Mouse (Mus musculus) lung, postnatal 4 days (tissue): ENCODE data around the gene Tmem132b.
"Not testable (repeated sequence)": the region's sequence is repeated elsewhere in the genome, so short reads cannot be mapped to it uniquely, and the experiment has no call there.

Source experiments
- DNase-seq, 2 experiments: peaks; one replicate each; pipeline ENCODE4 v3.0.0; 2021

Gene Tmem132b

DNA sequence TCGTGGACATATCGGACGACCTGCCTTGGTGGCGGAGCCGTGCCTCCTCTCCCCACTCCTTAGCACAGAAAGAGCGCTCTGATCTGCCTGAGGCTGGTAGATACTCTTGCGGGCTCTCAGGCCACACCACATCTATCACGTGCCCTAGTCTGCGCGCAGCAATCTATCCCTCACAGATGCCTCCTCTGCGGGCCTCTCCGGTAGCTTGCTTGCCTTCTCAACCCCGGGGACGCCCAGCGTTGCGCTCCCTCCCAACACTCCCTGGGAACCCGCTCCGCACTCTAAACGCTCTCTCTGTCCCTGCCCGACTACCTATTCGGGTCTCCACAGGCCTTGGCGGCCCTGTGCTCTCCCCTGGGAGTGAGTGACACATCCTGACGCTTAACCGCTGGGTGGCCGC lies at the start of gene Tmem132b:
Gene Tmem132b, plus strand, starts transcription at position 141 of the 400 bp plus-strand sequence.
- no peak for DNase-seq

DNA sequence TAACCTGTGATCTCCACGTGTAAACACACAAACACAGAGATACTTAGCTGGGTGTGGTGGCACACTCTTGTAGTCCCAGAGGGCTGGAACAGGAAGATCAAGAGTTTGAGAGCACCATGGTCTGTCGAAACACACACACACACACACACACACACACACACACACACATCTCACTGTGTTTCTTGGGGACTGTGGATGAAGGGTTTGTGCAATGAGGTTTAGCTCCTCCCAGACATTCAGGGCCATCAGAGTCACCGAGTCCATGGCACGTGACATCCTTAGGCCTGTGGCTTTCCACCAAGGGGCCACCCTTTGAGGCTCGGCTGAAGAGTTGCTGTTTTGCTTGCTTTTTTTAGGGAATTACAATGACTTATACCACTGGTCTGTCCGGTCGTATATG lies 49.1 kb upstream of the Tmem132b start:
- DNase-seq, result no peak

- DNase-seq, result no peak
Observed at GRCm38 (mm10) chr5:125483712-125484611, 47.6 kb upstream of the Tmem132b start.

DNA sequence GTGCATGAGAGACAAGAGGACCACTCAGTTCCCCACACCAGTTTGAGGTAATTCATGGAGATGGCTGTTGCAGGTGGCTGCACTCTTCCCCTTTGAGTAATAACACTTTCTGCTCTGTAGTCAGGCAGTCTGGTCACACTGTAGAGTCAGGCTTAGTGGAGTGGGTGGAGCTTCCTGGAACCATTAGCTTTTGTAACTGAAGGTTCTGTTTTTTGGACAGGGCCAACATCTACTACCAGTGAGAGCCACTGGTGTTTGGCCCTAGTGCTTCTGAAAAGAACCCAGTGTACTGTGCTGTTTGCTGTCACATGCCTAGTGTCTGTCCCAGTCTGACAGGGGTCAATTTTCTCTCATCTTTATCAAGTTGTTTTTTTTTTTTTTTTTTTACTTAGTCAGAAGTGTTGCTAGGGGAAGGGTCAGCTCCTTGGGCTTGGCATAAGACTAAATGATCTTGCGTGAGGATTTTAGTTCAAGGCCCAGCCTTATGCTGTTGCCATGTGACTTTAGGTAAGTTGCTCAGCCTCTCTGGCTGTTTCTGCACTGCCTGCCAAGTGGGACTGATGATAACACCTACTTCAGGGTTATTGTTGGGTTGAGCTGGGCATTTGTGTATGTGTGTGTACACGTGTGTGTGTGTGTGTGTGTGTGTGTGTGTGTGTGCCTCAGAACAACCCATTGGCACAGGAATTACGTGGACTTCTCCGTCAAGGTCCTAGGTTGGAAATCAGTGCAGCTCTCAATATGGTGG lies 46.4 kb upstream of the Tmem132b start:
- no peak for DNase-seq

DNA sequence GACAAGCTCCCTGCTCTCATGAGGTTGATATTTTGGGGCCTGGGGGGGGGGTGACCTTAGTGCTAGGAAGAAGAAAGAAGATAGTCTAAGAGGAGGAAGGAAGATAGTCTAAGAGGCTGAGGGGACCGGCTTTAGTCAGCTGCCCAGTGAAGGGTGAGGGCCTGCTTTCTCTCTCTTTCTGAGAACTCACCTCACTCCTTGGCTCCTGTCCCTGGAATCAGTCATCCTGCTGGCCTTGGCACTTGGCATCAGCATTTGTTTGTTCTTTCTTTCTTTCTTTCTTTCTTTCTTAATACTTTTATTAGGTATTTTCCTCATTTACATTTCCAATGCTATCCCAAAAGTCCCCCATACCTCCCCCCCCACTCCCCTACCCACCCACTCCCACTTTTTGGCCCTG lies 45.5 kb upstream of the Tmem132b start:
- DNase-seq, result no peak

DNA sequence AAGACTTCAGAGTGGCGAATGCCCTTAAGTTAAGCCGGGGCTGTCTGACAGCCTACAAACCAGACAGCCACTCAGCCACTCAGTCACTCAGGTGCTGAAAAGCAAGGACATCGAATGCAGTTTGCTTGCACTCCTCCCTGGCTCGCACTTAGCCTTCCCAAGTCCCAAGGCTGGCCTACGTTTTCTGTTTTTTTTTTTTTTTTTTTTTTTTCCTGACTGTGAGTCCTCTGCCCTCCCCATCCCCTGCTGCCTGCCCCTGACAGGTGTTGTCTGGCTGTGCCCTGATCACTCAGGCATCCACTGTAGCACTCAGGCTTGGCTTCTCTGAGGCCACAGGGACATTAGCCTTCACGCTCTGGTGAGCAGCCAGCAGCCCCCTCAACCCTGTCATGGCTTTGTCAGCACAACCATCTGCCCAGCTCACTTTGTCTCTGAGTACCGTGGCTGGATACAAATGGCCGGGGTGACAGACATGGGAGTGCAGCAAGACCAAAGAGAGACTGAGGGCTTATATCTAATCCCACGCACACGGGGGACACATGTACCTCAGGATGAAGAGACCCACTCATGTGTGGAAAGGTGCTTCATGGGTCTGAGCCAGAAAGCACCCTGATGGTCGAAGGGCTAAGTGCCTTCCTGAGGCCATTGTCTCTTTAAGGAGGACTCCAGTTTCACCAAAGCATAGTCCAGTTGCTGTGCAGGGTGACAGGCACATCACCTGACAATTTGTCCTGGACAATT lies 44.0 kb upstream of the Tmem132b start:
- no peak for DNase-seq

GRCm38 (mm10) chr5:125488116-125488455 lies 43.5 kb upstream of the Tmem132b start:
- DNase-seq, result no peak

- DNase-seq, result not testable (repeated sequence)
Observed at GRCm38 (mm10) chr5:125488953-125489352, 42.6 kb upstream of the Tmem132b start.

DNA sequence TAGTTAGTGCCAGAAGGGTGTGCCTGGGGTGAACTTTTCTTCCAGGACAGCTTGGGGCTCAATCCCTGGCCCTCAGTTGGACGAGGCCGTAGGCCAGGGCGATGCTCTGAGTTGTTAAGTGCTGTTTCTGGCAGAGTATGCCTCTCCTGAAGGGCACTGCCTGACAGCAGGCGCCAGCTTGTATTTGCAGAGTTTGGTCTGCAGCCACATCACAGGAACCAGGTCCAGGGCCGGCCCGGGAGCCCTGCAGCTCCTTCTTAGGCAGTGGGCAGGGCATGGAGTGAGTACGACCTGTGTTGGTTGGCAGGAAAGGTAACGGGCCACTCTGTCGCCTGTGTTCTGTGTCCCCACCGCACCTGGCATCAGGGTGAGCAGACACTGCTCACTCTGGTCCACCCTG lies 40.5 kb upstream of the Tmem132b start:
- no peak for DNase-seq

DNA sequence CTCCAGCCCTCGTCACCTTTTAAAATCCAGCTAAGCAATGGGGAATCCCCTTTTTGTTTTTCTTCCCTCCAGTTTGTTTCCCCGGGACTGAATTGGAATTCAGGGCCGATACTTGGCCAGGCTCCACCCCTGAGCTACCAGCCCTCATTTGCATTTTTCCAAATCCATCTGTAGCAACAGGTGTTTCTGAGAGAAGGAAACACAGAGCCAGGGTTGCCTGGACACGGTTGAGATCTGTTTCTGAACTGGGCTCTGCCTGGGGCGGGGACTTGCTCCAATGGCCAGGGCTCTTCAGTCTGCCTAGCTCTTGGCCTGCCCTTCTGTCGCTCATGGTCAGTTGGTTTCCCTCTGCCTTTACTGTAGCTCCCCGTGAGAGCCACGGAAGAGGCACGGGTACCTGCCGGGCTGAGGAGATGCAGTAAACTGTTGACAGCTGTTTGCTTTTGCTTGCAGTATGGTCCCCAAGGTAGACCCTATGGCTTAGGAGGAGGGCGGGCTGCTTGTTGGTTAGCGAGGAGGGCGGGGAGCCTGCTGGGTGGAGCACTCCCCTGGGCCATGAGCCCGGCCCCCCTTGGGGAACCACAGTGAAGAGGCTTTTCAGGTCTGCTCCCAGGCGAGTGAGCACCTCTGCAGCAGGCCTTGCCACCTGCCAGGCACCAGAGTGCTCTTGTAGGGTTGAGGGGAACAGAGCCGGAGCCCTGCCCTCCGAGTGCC lies 39.0 kb upstream of the Tmem132b start:
- DNase-seq, result no peak

DNA sequence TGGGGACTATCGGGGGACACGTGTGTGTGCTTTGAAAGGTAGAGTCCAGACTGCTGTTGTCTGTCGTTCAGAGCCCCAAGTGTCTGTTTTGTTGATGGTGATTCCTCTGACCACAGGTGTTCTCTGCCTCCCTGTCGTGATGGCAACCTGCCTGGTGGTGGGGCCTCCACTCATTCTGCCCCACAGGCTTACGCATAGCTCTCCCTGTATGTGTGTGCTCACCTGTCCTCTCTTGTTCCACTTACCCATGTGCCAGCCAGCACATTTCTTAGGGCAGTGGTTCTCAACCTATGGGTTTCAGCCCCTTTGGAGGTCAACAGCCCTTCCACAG lies 38.5 kb upstream of the Tmem132b start:
- DNase-seq, result no peak

DNA sequence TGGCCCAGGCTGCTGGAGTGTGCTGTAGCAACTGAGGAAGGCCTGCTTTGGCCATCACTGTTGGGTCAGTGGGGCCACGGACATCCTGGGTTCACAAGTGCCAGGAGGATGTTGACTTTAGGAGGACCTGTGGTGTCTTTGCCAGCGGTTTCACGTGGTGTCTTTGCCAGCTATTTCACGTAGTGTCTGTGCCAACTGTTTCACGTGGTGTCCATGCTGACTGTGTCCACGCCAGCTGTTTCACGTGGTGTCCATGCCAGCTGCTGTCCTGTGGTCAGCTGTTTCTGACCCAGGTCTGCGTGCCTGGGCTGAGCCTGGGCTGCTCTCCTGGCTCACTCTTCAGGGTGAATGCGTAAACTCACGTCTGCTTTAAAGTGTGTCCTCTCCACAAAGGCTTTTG lies 35.9 kb upstream of the Tmem132b start:
- no peak for DNase-seq

GRCm38 (mm10) chr5:125497821-125498600 lies 33.6 kb upstream of the Tmem132b start:
- peak in 1 of 2 experiments; percentile 59 for DNase-seq

- no peak for DNase-seq
Observed at GRCm38 (mm10) chr5:125501505-125501904, 30.1 kb upstream of the Tmem132b start.

- DNase-seq, result no peak
Observed at GRCm38 (mm10) chr5:125502186-125502585, 29.4 kb upstream of the Tmem132b start.

- DNase-seq, result no peak
Observed at GRCm38 (mm10) chr5:125503628-125504027, 27.9 kb upstream of the Tmem132b start.

GRCm38 (mm10) chr5:125504692-125505091 lies 26.9 kb upstream of the Tmem132b start:
- no peak for DNase-seq

- no peak for DNase-seq
Observed at GRCm38 (mm10) chr5:125505968-125506367, 25.6 kb upstream of the Tmem132b start.

DNA sequence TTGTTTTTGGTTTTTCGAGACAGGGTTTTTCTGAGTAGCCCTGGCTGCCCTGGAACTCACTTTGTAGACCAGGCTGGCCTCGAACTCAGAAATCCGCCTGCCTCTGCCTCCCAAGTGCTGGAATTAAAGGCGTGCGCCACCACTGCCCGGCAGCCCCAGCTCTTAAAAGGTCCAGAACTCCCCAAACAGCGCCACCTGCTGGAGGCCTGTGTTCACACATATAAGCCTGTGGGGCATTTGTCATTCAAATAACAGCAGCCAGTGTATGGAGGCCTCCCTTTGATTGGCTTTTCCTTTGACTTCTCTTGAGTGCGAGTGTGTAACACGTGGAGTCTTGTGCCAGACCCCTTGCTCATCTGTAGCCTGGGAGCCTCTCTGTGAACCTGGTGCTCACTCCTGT lies 24.0 kb upstream of the Tmem132b start:
- no peak for DNase-seq

DNA sequence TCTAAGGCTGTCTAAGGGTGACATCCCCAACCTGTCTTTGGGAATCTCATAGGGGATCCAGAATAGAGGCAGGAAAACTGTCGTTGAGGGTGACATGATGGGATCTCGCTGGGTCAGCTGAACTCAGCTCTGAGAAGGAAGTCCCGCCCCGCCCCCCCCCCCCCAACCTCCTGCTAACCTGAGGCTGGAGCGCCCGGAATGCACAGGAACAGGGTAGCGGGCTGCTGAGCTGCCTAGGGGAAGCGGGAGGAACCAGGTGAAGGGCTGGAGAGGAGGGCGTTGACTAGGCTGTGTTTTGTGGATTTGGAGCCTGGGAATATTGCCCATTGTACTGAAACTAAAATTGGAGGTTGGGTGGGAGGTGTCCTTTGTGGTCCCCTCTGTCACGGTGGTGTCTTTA lies 23.6 kb upstream of the Tmem132b start:
- no peak for DNase-seq

GRCm38 (mm10) chr5:125509541-125509940 lies 22.0 kb upstream of the Tmem132b start:
- DNase-seq, result peak in 1 of 2 experiments; percentile 60

GRCm38 (mm10) chr5:125515006-125515405 lies 16.6 kb upstream of the Tmem132b start:
- no peak for DNase-seq
